Mouse (Mus musculus) liver, postnatal 0 days (tissue): ENCODE results near the gene Golim4. TPM values are rescaled to one million over a fixed set of nuclear protein-coding genes. Genes with fewer than 3 reads are reported as not detected.

Experiments
- ATAC-seq: fragments of 200-750 bp; cut with Nextera tagmentation; 2 replicates; pipeline ENCODE4 v1.8.0; 2017; ENCODE audit warnings: mild to moderate bottlenecking, moderate library complexity
- DNase-seq: peaks from one replicate; pipeline ENCODE4 v3.0.0-alpha.2; 2016
- H3K27ac ChIP-seq: fragments of 300-500 bp; sonication (generic); 2 replicates; pipeline ENCODE4 v1.5.1; 2014; ENCODE audit warnings: antibody characterized with exemption, moderate library complexity, mild to moderate bottlenecking, low read depth
- H3K27me3 ChIP-seq: fragments of 300-500 bp; sonication (generic); 2 replicates; pipeline ENCODE4 v1.6.1; 2014; ENCODE audit warnings: low read length, control low read depth, mixed read lengths; ENCODE audit not compliant: insufficient read depth
- H3K36me3 ChIP-seq: fragments of 300-500 bp; sonication (generic); replicated peaks from 2 replicates; pipeline ENCODE4 v1.6.1; 2014; ENCODE audit warnings: mild to moderate bottlenecking, control low read depth, low read length, moderate library complexity, mixed read lengths; ENCODE audit not compliant: insufficient read depth
- H3K4me1 ChIP-seq: fragments of 300-500 bp; sonication (generic); 2 replicates; pipeline ENCODE4 v1.6.1; 2014; ENCODE audit warnings: antibody characterized with exemption, mild to moderate bottlenecking, control low read depth; ENCODE audit not compliant: insufficient read depth
- H3K4me2 ChIP-seq: fragments of 300-500 bp; sonication (generic); 2 replicates; pipeline ENCODE4 v1.6.1; 2014; ENCODE audit warnings: low read depth, mild to moderate bottlenecking, low read length, moderate library complexity, mixed read lengths
- H3K4me3 ChIP-seq: fragments of 300-500 bp; sonication (generic); 2 replicates; pipeline ENCODE4 v1.5.1; 2014; ENCODE audit warnings: low read depth, low read length
- H3K9ac ChIP-seq: fragments of 300-500 bp; sonication (generic); replicated peaks from 2 replicates; pipeline ENCODE4 v1.6.1; 2014; ENCODE audit warnings: mild to moderate bottlenecking, moderate library complexity
- H3K9me3 ChIP-seq: fragments of 300-500 bp; sonication (generic); 2 replicates; pipeline ENCODE4 v1.6.1; 2016; ENCODE audit warnings: mild to moderate bottlenecking, control low read depth, low read length, mixed read lengths
- CTCF ChIP-seq: sonication (generic); IDR thresholded peaks from 2 replicates; pipeline ENCODE4 v1.5.1; 2016; ENCODE audit warnings: antibody characterized with exemption, low read depth
- EP300 ChIP-seq: IDR thresholded peaks from 2 replicates; pipeline ENCODE4 v1.6.1; 2016; ENCODE audit warnings: antibody characterized with exemption, low read depth, mild to moderate bottlenecking
- WGBS: fragments of 180-500 bp; shearing (Covaris S2); extraction: QIAGEN DNeasy Blood & Tissue Kit; methylation state at CpG from one replicate; pipeline ENCODE4 v1.1.7; 2014; ENCODE audit not compliant: insufficient replicate concordance; 5-methylcytosine and 5-hydroxymethylcytosine counted together
- polyA plus RNA-seq: library from polyadenylated mRNA; unstranded; fragments of >200 nt; fragmentation: Nextera tagmentation; extraction: Ambion mirVana; gene quantifications from 2 replicates; pipeline ENCODE4 v1.2.1, GENCODE M21; 2015

Golim4 gene
- polyA plus RNA-seq, 1 experiment from 2014 or later: 29.1 TPM

- no peak overlapping the region for H3K9ac ChIP-seq
- WGBS: 60% methylated on average over 5 of the region's 5 CpGs
- no peak for ATAC-seq
- no peaks in the 10 kb centered on the region for H3K27me3 ChIP-seq
- peaks cover 7% of the 10 kb centered on the region for H3K36me3 ChIP-seq
- no peak overlapping the region for H3K4me3 ChIP-seq
- H3K4me1 ChIP-seq: peaks cover 40% of the 10 kb centered on the region
- no peak for TF ChIP-seq EP300
- TF ChIP-seq CTCF: no peak
- no peak for DNase-seq
- no peak overlapping the region for H3K27ac ChIP-seq
- no peaks in the 10 kb centered on the region for H3K9me3 ChIP-seq
- no peak overlapping the region for H3K4me2 ChIP-seq
Observed at GRCm38 (mm10) chr3:75949358-75949757, 7.4 kb downstream of the Golim4 start.

- no peak overlapping the region for H3K4me2 ChIP-seq
- H3K4me1 ChIP-seq: peaks cover 39% of the 10 kb centered on the region
- H3K9ac ChIP-seq: no peak overlapping the region
- no peak for DNase-seq
- H3K4me3 ChIP-seq: no peak overlapping the region
- no peak for TF ChIP-seq CTCF
- H3K27me3 ChIP-seq: no peaks in the 10 kb centered on the region
- peaks cover 7% of the 10 kb centered on the region for H3K36me3 ChIP-seq
- 80% methylated on average over 2 of the region's 2 CpGs for WGBS
- 0 out of 2 replicates have a peak overlapping the region, but pooled peaks have one; percentile 3 for H3K27ac ChIP-seq
- no peaks in the 10 kb centered on the region for H3K9me3 ChIP-seq
- peak; percentile 50; the same call in 1 of the 2 replicates for ATAC-seq
Observed at GRCm38 (mm10) chr3:75948541-75949095, 8.1 kb downstream of the Golim4 start.

GRCm38 (mm10) chr3:75948003-75948402 lies 8.7 kb downstream of the Golim4 start:
- WGBS: 78% methylated on average over 1 of the region's 1 CpGs
- no peak for ATAC-seq

GRCm38 (mm10) chr3:75942303-75943060 lies 14.3 kb downstream of the Golim4 start:
- ATAC-seq: peak; percentile 94
- Histone ChIP-seq H3K9ac (no peak overlapping the region), H3K4me1 (peaks cover 17% of the 10 kb centered on the region), H3K27ac (peak overlapping the region; percentile 85), H3K4me3 (no peak overlapping the region), H3K4me2 (peak overlapping the region; percentile 36; the same call in 1 of the 2 replicates), H3K27me3 (no peaks in the 10 kb centered on the region), H3K9me3 (no peaks in the 10 kb centered on the region), H3K36me3 (peaks cover 7% of the 10 kb centered on the region)
- peak; percentile 34 for DNase-seq
- 60% methylated on average over 12 of the region's 12 CpGs for WGBS
- TF ChIP-seq CTCF (no peak), EP300 (peak; percentile 67)

More at GRCm38 (mm10) chr3:75948003-75948402, 8.7 kb downstream of the Golim4 start:
- Histone ChIP-seq H3K27ac (no peak overlapping the region), H3K4me2 (no peak overlapping the region), H3K9me3 (no peaks in the 10 kb centered on the region), H3K27me3 (no peaks in the 10 kb centered on the region), H3K9ac (no peak overlapping the region), H3K36me3 (peaks cover 7% of the 10 kb centered on the region), H3K4me3 (no peak overlapping the region), H3K4me1 (peaks cover 40% of the 10 kb centered on the region)
- no peak for DNase-seq
- TF ChIP-seq EP300 (no peak), CTCF (no peak)

- H3K27ac ChIP-seq: peak overlapping the region; percentile 85
- 60% methylated on average over 1 of the region's 1 CpGs for WGBS
- H3K4me3 ChIP-seq: no peak overlapping the region
- peak; percentile 14; the same call in 1 of the 2 replicates for ATAC-seq
- H3K36me3 ChIP-seq: 0 out of 2 replicates have a peak, but pooled peaks cover 4% of the 10 kb centered on the region
- TF ChIP-seq CTCF: no peak
- no peak for TF ChIP-seq EP300
- DNase-seq: no peak
- peaks cover 17% of the 10 kb centered on the region for H3K4me1 ChIP-seq
- no peak overlapping the region for H3K4me2 ChIP-seq
- H3K9ac ChIP-seq: no peak overlapping the region
- no peaks in the 10 kb centered on the region for H3K27me3 ChIP-seq
- no peaks in the 10 kb centered on the region for H3K9me3 ChIP-seq
Observed at GRCm38 (mm10) chr3:75941864-75942263, 14.9 kb downstream of the Golim4 start.

GRCm38 (mm10) chr3:75936152-75936551 lies 20.6 kb downstream of the Golim4 start:
- H3K36me3 ChIP-seq: peaks cover 3% of the 10 kb centered on the region
- ATAC-seq: no peak
- no peak overlapping the region for H3K4me3 ChIP-seq
- H3K4me1 ChIP-seq: peaks cover 6% of the 10 kb centered on the region
- no peak overlapping the region for H3K27ac ChIP-seq
- no peaks in the 10 kb centered on the region for H3K27me3 ChIP-seq
- no peak for TF ChIP-seq CTCF
- TF ChIP-seq EP300: no peak
- no peak overlapping the region for H3K4me2 ChIP-seq
- DNase-seq: no peak
- H3K9ac ChIP-seq: no peak overlapping the region
- H3K9me3 ChIP-seq: no peaks in the 10 kb centered on the region
- 79% methylated on average over 2 of the region's 2 CpGs for WGBS
